Mouse (Mus musculus): Measurements from ENCODE around the gene Fh1. TPM values are rescaled to one million over a fixed set of nuclear protein-coding genes. Genes with fewer than 3 reads are reported as not detected.

Gene Fh1
- polyA plus RNA-seq, 1 experiment from 2014 or later = 124 TPM

GRCm38 (mm10) chr1:175640435-175641150 lies 15.2 kb upstream of the Fh1 start:
- 84% methylated on average over 6 of the region's 6 CpGs for WGBS
- no peak for DNase-seq (ENCODE audit: low spot score)
- H3K4me1 ChIP-seq = peaks cover 6% of the 10 kb centered on the region; the same call in 1 of the 2 replicates
- no peaks in the 10 kb centered on the region for H3K27me3 ChIP-seq (ENCODE audit: low read depth, poor library complexity, severe bottlenecking)
- no peaks in the 10 kb centered on the region for H3K36me3 ChIP-seq
- no peak overlapping the region for H3K27ac ChIP-seq (replicated peaks)
- no peak overlapping the region for H3K4me3 ChIP-seq
- no peaks in the 10 kb centered on the region for H3K9me3 ChIP-seq (replicated peaks)

DNA sequence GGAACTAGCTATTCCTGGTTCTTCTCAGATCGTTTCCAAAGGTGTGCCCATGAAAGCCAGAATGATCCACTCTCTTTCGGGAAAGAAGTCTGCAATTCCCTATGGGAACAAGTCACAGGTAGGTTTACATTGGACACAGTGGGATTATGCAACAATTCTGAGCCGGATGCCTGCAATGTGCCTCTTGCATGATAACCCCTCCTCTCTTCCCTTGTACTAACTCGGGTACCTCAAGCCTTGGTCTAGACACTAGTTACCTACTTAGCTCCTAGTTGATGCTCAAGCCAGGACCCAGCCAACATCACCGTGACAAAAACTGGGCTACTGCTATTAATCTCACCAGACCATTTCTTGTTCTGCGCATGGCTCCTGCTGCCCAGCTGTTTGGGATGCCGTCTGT lies 13.6 kb upstream of the Fh1 start:
- Histone ChIP-seq H3K36me3 (no peaks in the 10 kb centered on the region), H3K27ac (replicated peaks) (no peak overlapping the region), H3K4me1 (peaks cover 6% of the 10 kb centered on the region; the same call in 1 of the 2 replicates), H3K27me3 (ENCODE audit: low read depth, poor library complexity, severe bottlenecking) (no peaks in the 10 kb centered on the region), H3K4me3 (no peak overlapping the region), H3K9me3 (replicated peaks) (no peaks in the 10 kb centered on the region)
- WGBS = 93% methylated on average over 7 of the region's 7 CpGs
- no peak for DNase-seq (ENCODE audit: low spot score)

- no peaks in the 10 kb centered on the region for H3K27me3 ChIP-seq (ENCODE audit: low read depth, poor library complexity, severe bottlenecking)
- WGBS = 88% methylated on average over 7 of the region's 7 CpGs
- H3K4me1 ChIP-seq = peaks cover 6% of the 10 kb centered on the region; the same call in 1 of the 2 replicates
- DNase-seq (ENCODE audit: low spot score) = no peak
- no peaks in the 10 kb centered on the region for H3K36me3 ChIP-seq
- H3K9me3 ChIP-seq (replicated peaks) = no peaks in the 10 kb centered on the region
- H3K4me3 ChIP-seq = no peak overlapping the region
- no peak overlapping the region for H3K27ac ChIP-seq (replicated peaks)
Measured at GRCm38 (mm10) chr1:175637677-175638076, 12.2 kb upstream of the Fh1 start.

DNA sequence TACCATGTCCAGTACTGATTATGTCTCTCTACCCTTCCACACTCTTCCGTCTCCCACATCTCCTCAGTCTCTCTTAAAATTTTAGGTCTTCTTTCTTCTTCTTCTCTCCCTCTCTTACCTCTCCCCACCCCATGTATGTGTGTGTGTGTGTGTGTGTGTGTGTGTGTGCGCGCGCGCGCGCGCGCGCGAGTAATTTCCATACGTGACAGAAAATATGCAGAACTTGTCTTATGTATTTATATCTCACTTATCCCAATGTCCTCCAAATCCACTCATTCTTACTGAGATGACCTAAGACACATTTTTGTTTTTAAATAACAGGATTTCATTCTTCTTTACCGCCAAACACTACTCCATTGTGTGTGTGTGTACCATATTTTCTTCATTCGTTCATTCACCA lies 7.0 kb upstream of the Fh1 start:
- WGBS = 97% methylated on average over 14 of the region's 14 CpGs
- no peak for DNase-seq (ENCODE audit: low spot score)
- Histone ChIP-seq H3K27me3 (ENCODE audit: low read depth, poor library complexity, severe bottlenecking) (no peaks in the 10 kb centered on the region), H3K4me1 (no peaks in the 10 kb centered on the region), H3K27ac (replicated peaks) (no peak overlapping the region), H3K4me3 (no peak overlapping the region), H3K9me3 (replicated peaks) (no peaks in the 10 kb centered on the region), H3K36me3 (no peaks in the 10 kb centered on the region)

GRCm38 (mm10) chr1:175631721-175632221 lies 6.3 kb upstream of the Fh1 start:
- no peaks in the 10 kb centered on the region for H3K36me3 ChIP-seq
- H3K4me1 ChIP-seq = no peaks in the 10 kb centered on the region
- 84% methylated on average over 10 of the region's 10 CpGs for WGBS
- H3K27me3 ChIP-seq (ENCODE audit: low read depth, poor library complexity, severe bottlenecking) = no peaks in the 10 kb centered on the region
- H3K27ac ChIP-seq (replicated peaks) = no peak overlapping the region
- DNase-seq (ENCODE audit: low spot score) = no peak
- H3K9me3 ChIP-seq (replicated peaks) = no peaks in the 10 kb centered on the region
- H3K4me3 ChIP-seq = no peak overlapping the region

DNA sequence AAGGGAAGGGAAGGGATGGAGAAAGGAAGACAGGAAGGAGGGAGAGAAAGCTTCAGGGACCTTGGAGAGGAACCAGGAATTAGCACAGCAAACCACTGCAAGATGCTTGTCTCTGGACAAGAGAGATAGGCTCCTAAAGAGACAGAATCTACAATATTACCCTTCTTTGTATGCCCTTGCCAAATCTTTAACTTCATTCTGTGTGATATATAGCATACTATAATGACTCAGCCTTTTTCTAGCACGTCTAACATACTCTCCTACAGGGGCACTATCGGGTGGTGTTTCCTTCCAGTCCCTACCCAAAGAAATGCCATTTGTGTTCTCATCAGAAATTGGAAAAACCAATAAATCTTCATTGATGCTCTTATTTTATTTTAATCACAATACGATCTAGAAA lies 5.6 kb upstream of the Fh1 start:
- Histone ChIP-seq H3K4me1 (no peaks in the 10 kb centered on the region), H3K9me3 (replicated peaks) (no peaks in the 10 kb centered on the region), H3K36me3 (no peaks in the 10 kb centered on the region), H3K4me3 (no peak overlapping the region), H3K27ac (replicated peaks) (no peak overlapping the region), H3K27me3 (ENCODE audit: low read depth, poor library complexity, severe bottlenecking) (no peaks in the 10 kb centered on the region)
- 90% methylated on average over 3 of the region's 3 CpGs for WGBS
- no peak for DNase-seq (ENCODE audit: low spot score)

DNA sequence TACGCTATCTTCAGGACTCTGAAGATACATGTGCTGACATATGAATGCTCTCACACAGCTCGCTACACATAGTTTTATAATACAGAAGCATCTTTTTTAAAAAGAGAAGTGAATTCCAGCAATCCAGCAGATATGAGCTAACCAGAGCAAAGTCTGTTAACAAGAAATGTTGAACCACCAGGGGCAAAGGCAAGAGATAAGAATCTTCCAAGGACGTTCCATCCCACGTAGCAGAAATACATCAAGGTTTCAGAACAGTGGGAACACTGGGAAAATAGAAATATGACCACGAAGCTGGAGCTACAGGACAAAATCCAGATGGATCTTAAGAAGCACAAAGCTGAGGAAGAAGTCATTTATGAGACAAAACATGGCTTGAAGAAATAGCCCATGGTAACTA lies 4.9 kb upstream of the Fh1 start:
- no peaks in the 10 kb centered on the region for H3K4me1 ChIP-seq

DNA sequence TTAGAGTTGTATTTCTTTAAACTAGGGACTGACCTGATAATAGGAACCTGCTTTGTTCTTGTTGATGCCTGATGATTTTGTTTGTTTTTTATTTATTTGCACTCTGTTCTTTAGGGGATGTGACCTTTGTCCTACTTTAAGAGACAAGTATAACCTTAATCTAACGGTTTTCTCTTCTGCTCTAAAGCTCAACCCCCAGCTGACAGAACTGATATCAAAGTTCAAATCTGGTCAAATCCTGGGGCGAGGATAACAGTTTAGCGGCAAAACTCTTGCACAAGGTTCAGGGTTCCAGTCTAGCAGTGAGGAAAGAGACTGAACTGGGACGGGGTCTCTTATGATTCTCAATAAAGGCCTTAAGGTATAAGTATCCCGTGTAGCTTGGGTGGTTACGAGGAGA lies 3.8 kb upstream of the Fh1 start:
- Histone ChIP-seq H3K9me3 (replicated peaks) (no peaks in the 10 kb centered on the region), H3K36me3 (no peaks in the 10 kb centered on the region), H3K4me3 (no peak overlapping the region), H3K27me3 (ENCODE audit: low read depth, poor library complexity, severe bottlenecking) (no peaks in the 10 kb centered on the region), H3K27ac (replicated peaks) (no peak overlapping the region), H3K4me1 (peaks cover 10% of the 10 kb centered on the region)
- no peak for DNase-seq (ENCODE audit: low spot score)
- WGBS = 87% methylated on average over 6 of the region's 6 CpGs

More for the DNA sequence above, 4.9 kb upstream of the Fh1 start:
- Histone ChIP-seq H3K4me3 (no peak overlapping the region), H3K27ac (replicated peaks) (no peak overlapping the region), H3K9me3 (replicated peaks) (no peaks in the 10 kb centered on the region), H3K27me3 (ENCODE audit: low read depth, poor library complexity, severe bottlenecking) (no peaks in the 10 kb centered on the region), H3K36me3 (no peaks in the 10 kb centered on the region)
- 85% methylated on average over 5 of the region's 5 CpGs for WGBS
- DNase-seq (ENCODE audit: low spot score) = no peak

DNA sequence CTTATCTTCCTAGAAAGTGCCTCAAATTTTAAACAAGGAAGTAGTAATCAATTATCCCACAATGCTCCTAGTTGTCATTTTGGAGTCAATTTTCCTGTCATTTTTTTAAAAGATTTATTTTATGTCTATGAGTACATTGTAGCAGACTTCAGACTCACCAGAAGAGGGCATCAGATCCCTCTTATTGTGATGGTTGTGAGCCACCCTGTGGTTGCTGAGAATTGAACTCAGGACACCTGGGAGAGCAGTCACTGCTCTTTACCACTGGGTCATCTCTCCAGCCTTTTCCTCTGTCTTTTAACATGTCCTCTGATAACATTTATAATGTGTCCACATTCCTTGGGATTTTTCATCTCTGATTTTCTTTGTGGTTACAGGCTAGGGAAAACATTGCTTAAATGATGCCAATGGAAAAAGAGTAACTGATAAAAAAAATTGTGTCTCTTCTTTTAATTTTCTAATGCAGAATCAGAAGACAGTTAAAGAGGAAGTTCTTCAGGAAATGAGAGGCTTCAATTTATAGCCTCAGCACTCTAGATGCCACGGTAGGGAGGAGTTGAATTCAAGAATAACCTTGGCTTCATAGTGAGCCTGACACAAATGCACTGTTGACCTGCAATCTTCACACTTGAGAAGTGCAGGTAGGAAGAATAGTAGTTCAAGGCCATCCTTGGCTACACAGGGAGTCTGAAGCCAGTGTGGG lies 706 bp upstream of the Fh1 start:
- 90% methylated on average over 1 of the region's 1 CpGs for WGBS
- peaks cover 16% of the 10 kb centered on the region for H3K4me1 ChIP-seq
- H3K36me3 ChIP-seq = no peaks in the 10 kb centered on the region
- no peak for DNase-seq (ENCODE audit: low spot score)
- H3K4me3 ChIP-seq = peak overlapping the region; percentile 90
- no peaks in the 10 kb centered on the region for H3K27me3 ChIP-seq (ENCODE audit: low read depth, poor library complexity, severe bottlenecking)
- H3K9me3 ChIP-seq (replicated peaks) = no peaks in the 10 kb centered on the region
- H3K27ac ChIP-seq (replicated peaks) = peak overlapping the region; percentile 91

DNA sequence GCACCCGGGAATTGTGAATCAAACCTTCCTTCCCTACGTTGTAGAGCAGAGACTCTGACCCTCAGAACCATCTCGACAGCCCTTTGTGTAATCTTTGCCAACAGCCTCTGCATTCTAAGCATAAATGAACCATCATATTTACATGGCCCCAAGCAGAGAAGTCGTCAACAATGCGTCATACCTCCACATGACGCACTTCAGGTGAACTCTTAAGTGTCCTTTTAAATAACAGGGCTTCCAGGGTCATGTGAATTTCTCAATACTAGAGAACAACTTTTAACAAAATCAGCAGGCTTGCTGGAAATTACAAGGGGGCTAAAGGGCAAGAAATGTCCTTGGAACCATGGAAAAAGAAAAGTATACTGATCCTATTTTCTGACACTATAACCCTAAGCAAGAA lies 1.8 kb downstream of the Fh1 start:
- no peak for DNase-seq (ENCODE audit: low spot score)
- no peaks in the 10 kb centered on the region for H3K9me3 ChIP-seq (replicated peaks)
- WGBS = 91% methylated on average over 6 of the region's 6 CpGs
- H3K27ac ChIP-seq (replicated peaks) = no peak overlapping the region
- H3K27me3 ChIP-seq (ENCODE audit: low read depth, poor library complexity, severe bottlenecking) = no peaks in the 10 kb centered on the region
- peaks cover 16% of the 10 kb centered on the region for H3K36me3 ChIP-seq
- H3K4me3 ChIP-seq = no peak overlapping the region
- peaks cover 16% of the 10 kb centered on the region for H3K4me1 ChIP-seq

DNA sequence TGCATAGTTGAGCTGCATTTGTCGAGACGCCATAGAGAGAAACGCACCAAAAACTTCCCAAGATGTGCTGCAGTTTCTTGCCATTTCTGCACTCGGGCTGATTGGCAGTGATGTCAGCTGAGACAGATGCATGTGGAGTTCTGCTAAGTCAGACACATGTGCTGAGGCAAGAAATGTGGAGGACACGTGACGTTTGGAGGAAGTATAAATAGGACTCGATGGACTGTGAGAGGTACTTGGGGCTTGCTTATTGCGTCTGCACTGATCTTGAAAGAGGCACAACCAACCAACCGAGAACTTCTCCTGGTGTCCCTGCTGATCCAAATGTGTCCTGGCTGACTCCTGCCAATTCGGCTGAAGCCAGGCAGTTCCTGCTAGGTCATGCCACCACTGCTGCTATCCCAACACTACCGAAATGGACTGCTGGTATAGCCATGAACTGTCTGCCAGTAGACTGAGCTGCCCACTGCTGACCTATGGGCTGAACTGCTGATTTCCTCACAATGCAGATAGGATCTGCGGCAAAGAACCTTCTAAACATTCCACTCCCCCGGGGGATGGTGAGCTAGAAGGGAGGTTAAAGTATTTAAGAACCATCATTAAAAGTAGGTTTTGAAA lies 5.5 kb downstream of the Fh1 start, which contains the start of gene Kmo:
Gene Kmo (plus strand): TSS at position 568 of the 618 bp plus-strand sequence.
- WGBS = 92% methylated on average over 13 of the region's 13 CpGs

DNA sequence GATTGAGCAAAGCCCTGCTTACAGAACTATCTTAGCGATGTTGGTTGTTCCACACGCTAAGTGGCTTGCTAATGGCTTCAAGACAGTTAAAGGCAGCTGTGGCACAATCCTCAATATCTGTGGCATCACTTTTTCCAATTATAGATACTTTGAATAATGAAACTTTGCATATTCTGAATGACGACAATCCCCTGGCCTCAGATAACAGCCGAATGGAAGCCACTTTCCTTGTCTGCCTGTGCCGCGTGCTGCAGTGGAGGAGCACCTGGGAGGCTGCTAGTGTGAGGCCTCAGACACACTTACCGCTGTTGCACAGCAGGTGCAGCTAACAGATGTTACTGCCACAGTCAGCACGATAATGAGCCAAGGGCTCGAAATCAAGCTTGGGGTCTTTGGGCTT lies 10.4 kb downstream of the Fh1 start:
- WGBS = 92% methylated on average over 9 of the region's 9 CpGs
- no peak overlapping the region for H3K4me3 ChIP-seq
- no peaks in the 10 kb centered on the region for H3K4me1 ChIP-seq
- peaks cover 97% of the 10 kb centered on the region for H3K36me3 ChIP-seq
- no peak for DNase-seq (ENCODE audit: low spot score)
- no peaks in the 10 kb centered on the region for H3K9me3 ChIP-seq (replicated peaks)
- H3K27ac ChIP-seq (replicated peaks) = no peak overlapping the region
- H3K27me3 ChIP-seq (ENCODE audit: low read depth, poor library complexity, severe bottlenecking) = no peaks in the 10 kb centered on the region

More for the DNA sequence above, 5.5 kb downstream of the Fh1 start, which contains the start of gene Kmo:
- no peak within 1 kb of the TSS for H3K4me3 ChIP-seq
- H3K4me1 ChIP-seq = peaks cover 13% of the 10 kb centered on the region
- no peak for DNase-seq (ENCODE audit: low spot score)
- H3K9me3 ChIP-seq (replicated peaks) = no peaks in the 10 kb centered on the region
- no peak within 1 kb of the TSS for H3K27ac ChIP-seq (replicated peaks)
- H3K36me3 ChIP-seq = peaks cover 54% of the 10 kb centered on the region
- H3K27me3 ChIP-seq (ENCODE audit: low read depth, poor library complexity, severe bottlenecking) = no peaks in the 10 kb centered on the region

- Histone ChIP-seq H3K27me3 (ENCODE audit: low read depth, poor library complexity, severe bottlenecking) (no peaks in the 10 kb centered on the region), H3K36me3 (peaks cover 98% of the 10 kb centered on the region), H3K27ac (replicated peaks) (no peak overlapping the region), H3K4me1 (no peaks in the 10 kb centered on the region), H3K9me3 (replicated peaks) (no peaks in the 10 kb centered on the region), H3K4me3 (no peak overlapping the region)
- DNase-seq (ENCODE audit: low spot score) = no peak
- 92% methylated on average over 3 of the region's 3 CpGs for WGBS
Measured at GRCm38 (mm10) chr1:175608708-175609107, 16.7 kb downstream of the Fh1 start.

All from midbrain, embryonic 10.5 days (tissue).